Mouse (Mus musculus): ENCODE data around the gene Fabp1. TPM values are rescaled to one million over a fixed set of nuclear protein-coding genes. Genes with fewer than 3 reads are reported as not detected.

Gene Fabp1
- polyA plus RNA-seq, 1 experiment from 2014 or later = not detected

DNA sequence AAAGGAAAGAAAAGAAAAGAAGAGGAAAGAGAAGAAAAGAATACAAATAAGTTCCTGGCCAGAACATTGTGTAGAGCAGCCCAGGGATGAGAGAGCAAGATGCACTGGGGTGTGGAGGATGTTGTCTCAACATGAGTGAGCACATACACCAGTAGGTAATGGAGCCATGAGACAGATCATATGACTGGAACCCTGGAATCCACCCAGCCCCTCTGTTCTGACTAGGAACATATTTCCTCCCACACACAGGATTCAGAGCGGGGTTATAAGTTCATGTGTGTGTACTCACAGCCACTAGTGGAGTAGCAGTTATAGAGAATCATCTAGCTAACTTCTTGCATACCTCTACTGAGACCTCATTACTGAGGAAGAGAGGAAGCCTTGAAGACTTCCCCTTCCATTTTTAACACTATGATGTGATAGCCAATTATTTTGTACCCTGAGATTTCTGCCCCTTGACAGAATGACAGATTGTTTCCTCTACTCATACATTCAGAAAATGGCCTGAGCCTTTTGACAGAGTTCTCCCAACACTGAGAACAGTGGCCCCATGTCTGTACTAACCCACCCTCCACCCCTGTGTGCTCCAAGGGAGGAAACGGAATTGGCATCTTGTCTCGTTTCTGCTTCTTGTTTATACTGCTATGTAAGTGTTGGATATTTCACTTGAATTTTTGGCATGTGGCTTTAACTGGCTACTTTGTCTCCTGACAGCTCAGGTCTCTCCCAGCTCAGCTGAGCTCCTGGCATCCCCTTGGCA lies 24.7 kb downstream of the Fabp1 start:
- H3K27ac ChIP-seq = no peak overlapping the region
- ATAC-seq (ENCODE audit: low FRiP score) = no peak
- no peaks in the 10 kb centered on the region for H3K27me3 ChIP-seq
- no peaks in the 10 kb centered on the region for H3K9me3 ChIP-seq
- WGBS = 88% methylated on average over 3 of the region's 3 CpGs
- H3K9ac ChIP-seq = no peak overlapping the region
- H3K36me3 ChIP-seq (replicated peaks) = no peaks in the 10 kb centered on the region
- peaks cover 18% of the 10 kb centered on the region for H3K4me1 ChIP-seq
- H3K4me2 ChIP-seq = no peak overlapping the region
- no peak overlapping the region for H3K4me3 ChIP-seq (replicated peaks)

DNA sequence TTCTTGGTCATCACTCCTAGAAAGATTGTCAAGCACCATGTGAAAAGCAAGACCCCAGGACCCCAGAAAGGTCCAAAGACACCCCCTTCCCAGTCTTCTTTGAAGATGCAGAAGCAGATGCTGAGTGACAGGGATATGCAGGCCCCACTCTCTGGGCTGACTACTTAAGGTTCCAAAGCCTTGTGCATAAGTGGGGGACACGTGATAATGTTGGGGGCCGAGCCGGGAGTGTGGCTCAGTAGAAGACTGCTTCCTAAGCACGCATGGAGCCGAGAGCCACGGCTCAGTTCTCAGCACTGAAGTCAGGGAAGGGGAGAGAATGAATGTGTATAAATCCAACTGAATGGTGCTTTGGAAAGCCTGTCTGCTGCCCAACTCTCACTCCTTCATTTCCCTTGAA lies 26.9 kb downstream of the Fabp1 start:
- Histone ChIP-seq H3K9me3 (no peaks in the 10 kb centered on the region), H3K4me3 (replicated peaks) (no peak overlapping the region), H3K9ac (no peak overlapping the region), H3K4me1 (peaks cover 18% of the 10 kb centered on the region), H3K36me3 (replicated peaks) (no peaks in the 10 kb centered on the region), H3K27me3 (no peaks in the 10 kb centered on the region), H3K4me2 (no peak overlapping the region), H3K27ac (no peak overlapping the region)
- no peak for ATAC-seq (ENCODE audit: low FRiP score)
- 30% methylated on average over 6 of the region's 6 CpGs for WGBS

DNA sequence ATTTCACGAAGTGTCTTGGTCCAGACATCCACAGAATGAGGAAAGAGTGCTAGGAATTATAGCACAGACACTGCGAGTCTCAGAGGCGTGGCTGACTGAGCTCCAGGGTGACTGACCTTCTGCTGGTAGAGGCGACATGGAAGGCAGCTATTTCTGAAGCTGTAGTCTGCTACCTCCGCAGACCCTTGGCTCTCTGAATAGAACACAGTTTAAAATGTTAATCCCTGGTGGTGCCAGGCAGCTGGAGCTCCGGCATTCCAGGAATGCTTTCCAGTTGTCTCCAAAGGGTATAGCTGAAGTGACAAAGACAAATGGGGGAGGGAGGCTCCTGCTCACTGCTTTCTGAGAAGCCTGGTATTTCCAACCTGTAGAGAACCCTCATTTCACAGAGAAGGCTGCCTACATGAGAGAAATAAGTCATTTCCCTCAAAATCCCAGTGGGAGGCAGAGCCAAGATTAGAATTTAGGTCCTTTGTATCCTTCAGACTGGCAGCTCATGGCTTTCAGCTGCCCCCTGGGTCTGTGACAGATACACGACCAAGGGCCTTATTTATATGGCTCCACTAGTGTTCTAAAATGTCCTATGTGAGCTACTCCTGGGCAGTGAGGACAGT lies 27.6 kb downstream of the Fabp1 start:
- Histone ChIP-seq H3K4me2 (no peak overlapping the region), H3K4me3 (replicated peaks) (no peak overlapping the region), H3K9me3 (no peaks in the 10 kb centered on the region), H3K36me3 (replicated peaks) (no peaks in the 10 kb centered on the region), H3K27ac (no peak overlapping the region), H3K4me1 (peaks cover 18% of the 10 kb centered on the region), H3K27me3 (no peaks in the 10 kb centered on the region), H3K9ac (no peak overlapping the region; the same call in 1 of the 2 replicates)
- 5% methylated on average over 7 of the region's 7 CpGs for WGBS
- ATAC-seq (ENCODE audit: low FRiP score) = no peak

DNA sequence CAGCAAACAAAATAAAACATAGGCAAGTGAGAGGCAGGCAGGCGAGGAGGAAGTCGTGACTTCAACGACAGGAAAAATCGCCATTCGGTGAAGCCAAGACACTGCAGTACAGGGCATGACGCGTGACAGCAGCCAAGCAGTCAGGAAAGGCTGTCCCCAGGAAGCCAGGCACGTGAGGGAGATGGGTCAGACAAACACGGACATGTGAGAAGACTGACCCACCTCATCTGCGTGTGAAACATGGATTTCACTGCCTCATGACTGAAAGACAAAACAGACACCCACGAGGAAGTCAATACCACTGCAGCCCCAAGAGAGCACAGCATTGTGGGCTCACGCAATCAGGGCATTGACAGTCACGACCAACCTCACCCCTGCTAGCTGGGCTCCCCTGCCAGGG lies 35.5 kb downstream of the Fabp1 start:
- H3K9me3 ChIP-seq = no peaks in the 10 kb centered on the region
- H3K27me3 ChIP-seq = no peaks in the 10 kb centered on the region
- H3K27ac ChIP-seq = no peak overlapping the region
- ATAC-seq (ENCODE audit: low FRiP score) = no peak
- no peak overlapping the region for H3K4me2 ChIP-seq
- no peaks in the 10 kb centered on the region for H3K4me1 ChIP-seq
- H3K4me3 ChIP-seq (replicated peaks) = no peak overlapping the region
- H3K9ac ChIP-seq = no peak overlapping the region
- WGBS = 84% methylated on average over 13 of the region's 13 CpGs
- no peaks in the 10 kb centered on the region for H3K36me3 ChIP-seq (replicated peaks)

DNA sequence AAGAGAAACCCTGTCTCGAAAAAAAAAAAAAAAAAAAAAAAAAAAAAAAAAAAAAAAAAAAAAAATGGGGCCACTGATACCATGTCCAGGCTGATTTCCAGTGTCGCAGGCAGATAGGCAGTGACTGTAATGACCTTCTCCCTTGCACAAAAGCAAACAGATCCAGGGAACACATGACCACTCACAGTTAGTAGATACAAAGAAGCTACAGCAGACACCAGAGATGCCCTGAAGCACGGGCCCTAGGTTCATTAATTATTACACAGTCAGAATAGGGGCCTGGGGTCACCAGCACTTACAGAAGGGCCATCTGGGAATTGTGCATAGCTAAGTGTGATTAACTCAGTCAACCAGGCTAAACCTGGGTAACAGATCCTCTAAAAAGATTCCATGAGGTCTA lies 36.3 kb downstream of the Fabp1 start:
- Histone ChIP-seq H3K9me3 (no peaks in the 10 kb centered on the region), H3K27ac (no peak overlapping the region), H3K27me3 (no peaks in the 10 kb centered on the region), H3K36me3 (replicated peaks) (no peaks in the 10 kb centered on the region), H3K4me3 (replicated peaks) (no peak overlapping the region), H3K4me1 (no peaks in the 10 kb centered on the region), H3K4me2 (no peak overlapping the region), H3K9ac (no peak overlapping the region)
- 80% methylated on average over 3 of the region's 3 CpGs for WGBS
- ATAC-seq (ENCODE audit: low FRiP score) = no peak

DNA sequence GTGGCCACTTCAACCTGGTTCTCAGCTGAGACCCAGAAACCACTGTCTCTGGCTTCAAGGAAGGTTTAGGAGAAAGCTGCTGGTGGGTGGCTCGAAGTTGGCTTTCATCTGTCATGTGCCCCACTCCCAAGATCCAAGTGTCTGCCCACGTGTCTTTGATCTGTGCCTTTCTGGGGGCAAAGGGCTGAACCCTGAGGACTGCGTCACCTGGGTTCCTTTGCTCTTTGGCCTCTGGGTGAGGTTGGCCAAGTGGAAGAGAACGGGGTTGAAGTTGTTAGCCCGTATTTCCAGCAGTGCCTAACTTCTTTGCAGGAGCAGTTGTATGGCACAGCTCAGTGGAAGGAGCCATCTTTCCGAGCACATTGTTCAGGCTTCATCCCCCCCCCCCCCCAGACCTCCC lies 36.9 kb downstream of the Fabp1 start:
- WGBS = 90% methylated on average over 5 of the region's 6 CpGs
- ATAC-seq (ENCODE audit: low FRiP score) = no peak

DNA sequence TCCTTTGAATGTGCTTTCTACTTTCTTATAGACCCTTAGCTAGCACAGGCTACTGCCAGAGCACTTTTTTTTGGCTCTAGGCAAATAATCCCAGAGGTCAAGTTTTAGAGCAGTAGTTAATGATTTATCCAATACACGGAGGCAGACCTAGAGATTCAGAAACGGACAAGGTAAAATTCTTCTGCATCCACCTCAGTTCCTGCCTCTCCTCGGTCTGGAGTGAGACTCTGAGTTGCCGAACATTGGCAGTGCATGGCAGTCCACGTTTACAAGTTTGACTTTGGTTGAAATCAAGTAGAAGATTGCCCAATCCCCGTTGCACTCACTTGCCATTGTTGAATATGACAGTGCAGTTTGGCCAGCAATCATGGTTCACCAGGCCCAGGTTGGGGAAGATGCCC lies 37.4 kb downstream of the Fabp1 start:
- no peaks in the 10 kb centered on the region for H3K9me3 ChIP-seq
- H3K9ac ChIP-seq = no peak overlapping the region
- no peak overlapping the region for H3K4me2 ChIP-seq
- H3K27ac ChIP-seq = no peak overlapping the region
- H3K36me3 ChIP-seq (replicated peaks) = no peaks in the 10 kb centered on the region
- no peak for ATAC-seq (ENCODE audit: low FRiP score)
- H3K4me1 ChIP-seq = no peaks in the 10 kb centered on the region
- H3K27me3 ChIP-seq = no peaks in the 10 kb centered on the region
- H3K4me3 ChIP-seq (replicated peaks) = no peak overlapping the region
- WGBS = 92% methylated on average over 6 of the region's 6 CpGs

More for the DNA sequence above, 36.9 kb downstream of the Fabp1 start:
- no peak overlapping the region for H3K4me3 ChIP-seq (replicated peaks)
- H3K36me3 ChIP-seq (replicated peaks) = no peaks in the 10 kb centered on the region
- no peaks in the 10 kb centered on the region for H3K27me3 ChIP-seq
- H3K9me3 ChIP-seq = no peaks in the 10 kb centered on the region
- no peaks in the 10 kb centered on the region for H3K4me1 ChIP-seq
- H3K27ac ChIP-seq = no peak overlapping the region
- no peak overlapping the region for H3K9ac ChIP-seq
- H3K4me2 ChIP-seq = no peak overlapping the region

DNA sequence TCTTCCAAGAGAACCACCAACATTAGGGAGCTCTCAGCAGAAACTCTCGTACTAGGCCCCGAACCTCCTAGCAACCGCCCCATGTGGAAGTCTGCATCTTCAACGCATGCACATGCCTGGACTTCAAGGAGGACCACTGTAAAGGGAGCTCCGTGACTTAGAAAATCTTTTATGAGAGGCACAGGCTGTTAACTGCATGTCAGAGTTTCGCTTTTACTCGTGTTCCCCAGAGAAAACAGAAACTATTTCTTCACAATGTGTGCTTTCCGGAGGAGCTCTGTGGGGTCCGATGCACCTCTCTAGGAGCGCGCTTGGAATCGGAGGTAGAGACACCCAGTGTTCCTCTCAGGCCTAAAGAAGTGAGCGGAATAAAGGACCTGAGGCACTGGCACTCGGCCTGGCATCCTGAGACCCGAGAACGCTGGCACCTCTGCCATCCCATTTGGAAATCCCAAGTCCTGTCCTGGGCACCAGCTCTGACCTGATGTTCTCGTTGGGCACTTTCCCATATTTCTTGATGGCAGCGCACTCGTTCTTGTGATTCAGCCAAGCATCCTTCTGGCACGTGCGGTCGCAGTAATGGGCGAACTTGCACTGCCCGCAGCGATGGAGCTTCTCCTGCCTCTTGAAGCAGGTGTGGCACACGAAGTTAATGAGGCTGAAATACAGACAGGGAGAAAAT lies 39.6 kb downstream of the Fabp1 start:
- H3K9ac ChIP-seq = no peak overlapping the region
- H3K27ac ChIP-seq = no peak overlapping the region
- H3K4me2 ChIP-seq = no peak overlapping the region
- H3K36me3 ChIP-seq (replicated peaks) = no peaks in the 10 kb centered on the region
- no peaks in the 10 kb centered on the region for H3K27me3 ChIP-seq
- H3K4me1 ChIP-seq = no peaks in the 10 kb centered on the region
- no peaks in the 10 kb centered on the region for H3K9me3 ChIP-seq
- H3K4me3 ChIP-seq (replicated peaks) = no peak overlapping the region
- no peak for ATAC-seq (ENCODE audit: low FRiP score)
- WGBS = 95% methylated on average over 26 of the region's 26 CpGs

DNA sequence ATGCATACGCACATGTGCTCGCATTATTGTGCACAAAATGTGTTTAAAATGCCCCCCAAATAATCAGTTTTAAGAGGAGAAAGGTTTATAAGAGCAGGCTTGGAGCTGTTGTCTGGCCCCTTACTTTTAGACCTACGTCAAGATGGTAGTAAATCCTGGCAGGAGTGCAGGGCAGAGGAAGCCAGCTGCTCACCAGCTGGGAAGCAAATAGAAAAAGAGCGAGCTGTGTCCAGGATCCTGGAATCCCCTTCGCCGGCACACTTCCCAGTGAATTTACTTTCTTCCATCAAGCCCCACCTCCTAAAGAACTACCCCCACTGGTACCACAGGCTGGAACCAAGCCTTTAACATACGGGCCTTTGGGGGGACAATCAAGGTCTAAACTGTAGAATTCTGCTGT lies 41.2 kb downstream of the Fabp1 start:
- no peak overlapping the region for H3K27ac ChIP-seq
- H3K27me3 ChIP-seq = no peaks in the 10 kb centered on the region
- H3K4me1 ChIP-seq = no peaks in the 10 kb centered on the region
- ATAC-seq (ENCODE audit: low FRiP score) = no peak
- H3K36me3 ChIP-seq (replicated peaks) = no peaks in the 10 kb centered on the region
- H3K9ac ChIP-seq = no peak overlapping the region
- no peaks in the 10 kb centered on the region for H3K9me3 ChIP-seq
- WGBS = 92% methylated on average over 7 of the region's 7 CpGs
- H3K4me3 ChIP-seq (replicated peaks) = no peak overlapping the region
- no peak overlapping the region for H3K4me2 ChIP-seq

DNA sequence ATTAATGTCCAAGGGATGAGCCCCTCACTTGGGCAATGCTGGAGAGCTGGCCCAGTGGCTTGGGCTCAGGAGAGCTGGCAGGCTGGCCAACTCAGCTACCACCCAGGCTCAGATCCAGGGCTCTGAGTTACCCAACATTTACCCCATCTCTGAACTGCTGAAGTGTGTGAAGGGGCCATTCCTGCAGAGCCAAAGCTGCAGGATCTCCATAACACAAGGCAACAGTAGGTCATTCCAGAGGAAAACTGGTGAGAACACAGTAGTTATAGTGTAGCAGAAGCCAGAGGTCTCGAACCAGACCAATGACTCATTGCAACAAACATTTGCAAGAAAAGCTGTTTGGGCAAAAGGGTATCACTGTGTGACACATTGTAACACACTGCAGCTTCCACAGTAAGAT lies 43.2 kb downstream of the Fabp1 start:
- Histone ChIP-seq H3K4me3 (replicated peaks) (no peak overlapping the region), H3K4me2 (no peak overlapping the region), H3K4me1 (no peaks in the 10 kb centered on the region), H3K27ac (no peak overlapping the region), H3K9ac (no peak overlapping the region), H3K9me3 (no peaks in the 10 kb centered on the region), H3K27me3 (no peaks in the 10 kb centered on the region), H3K36me3 (replicated peaks) (no peaks in the 10 kb centered on the region)
- 89% methylated on average over 1 of the region's 1 CpGs for WGBS
- no peak for ATAC-seq (ENCODE audit: low FRiP score)

DNA sequence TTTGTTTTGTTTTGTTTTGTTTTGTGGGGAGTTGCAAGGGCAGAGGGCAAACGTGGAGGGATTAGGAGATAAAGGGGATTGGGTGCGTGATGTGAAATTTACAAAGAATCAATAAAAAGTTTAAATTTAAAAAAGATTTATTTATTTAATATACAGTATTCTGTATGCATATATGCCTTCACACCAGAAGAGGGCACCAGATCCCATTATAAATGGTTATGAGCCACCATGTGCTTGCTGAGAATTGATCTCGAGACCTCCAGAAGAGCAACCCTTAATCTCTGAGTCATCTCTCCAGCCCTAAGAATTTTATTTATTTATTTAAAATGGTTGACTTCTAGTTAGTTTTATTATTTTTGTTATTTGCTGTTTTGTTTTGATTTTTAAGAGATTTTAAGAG lies 43.6 kb downstream of the Fabp1 start:
- ATAC-seq (ENCODE audit: low FRiP score) = no peak

DNA sequence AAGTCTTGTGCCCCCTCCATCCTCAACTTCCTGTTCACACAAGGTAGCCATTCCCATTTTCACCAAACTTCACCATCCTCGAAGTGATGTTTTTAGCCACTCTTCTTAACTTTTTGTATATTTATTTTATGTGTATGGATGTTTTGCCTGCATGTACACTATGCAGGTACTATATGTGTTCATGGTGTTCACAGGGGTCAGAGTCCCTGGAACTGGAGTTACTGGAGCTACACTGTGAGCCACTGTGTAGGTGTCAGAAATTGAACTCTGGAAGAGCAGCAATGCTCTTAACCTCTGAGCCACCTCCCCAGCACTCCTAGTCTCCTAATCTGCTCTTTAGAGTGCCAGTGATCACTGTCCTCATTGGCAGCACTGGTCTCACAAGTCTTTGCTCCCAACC lies 48.8 kb downstream of the Fabp1 start:
- H3K4me3 ChIP-seq (replicated peaks) = no peak overlapping the region
- no peaks in the 10 kb centered on the region for H3K27me3 ChIP-seq
- no peak for ATAC-seq (ENCODE audit: low FRiP score)
- no peak overlapping the region for H3K4me2 ChIP-seq
- WGBS = 100% methylated on average over 1 of the region's 1 CpGs
- no peaks in the 10 kb centered on the region for H3K9me3 ChIP-seq
- no peaks in the 10 kb centered on the region for H3K4me1 ChIP-seq
- no peak overlapping the region for H3K27ac ChIP-seq
- H3K36me3 ChIP-seq (replicated peaks) = no peaks in the 10 kb centered on the region
- no peak overlapping the region for H3K9ac ChIP-seq

More for the DNA sequence above, 43.6 kb downstream of the Fabp1 start:
- H3K4me1 ChIP-seq = no peaks in the 10 kb centered on the region
- no peak overlapping the region for H3K4me3 ChIP-seq (replicated peaks)
- 87% methylated on average over 3 of the region's 3 CpGs for WGBS
- no peak overlapping the region for H3K4me2 ChIP-seq
- no peaks in the 10 kb centered on the region for H3K9me3 ChIP-seq
- H3K36me3 ChIP-seq (replicated peaks) = no peaks in the 10 kb centered on the region
- H3K27me3 ChIP-seq = no peaks in the 10 kb centered on the region
- H3K27ac ChIP-seq = no peak overlapping the region
- no peak overlapping the region for H3K9ac ChIP-seq

DNA sequence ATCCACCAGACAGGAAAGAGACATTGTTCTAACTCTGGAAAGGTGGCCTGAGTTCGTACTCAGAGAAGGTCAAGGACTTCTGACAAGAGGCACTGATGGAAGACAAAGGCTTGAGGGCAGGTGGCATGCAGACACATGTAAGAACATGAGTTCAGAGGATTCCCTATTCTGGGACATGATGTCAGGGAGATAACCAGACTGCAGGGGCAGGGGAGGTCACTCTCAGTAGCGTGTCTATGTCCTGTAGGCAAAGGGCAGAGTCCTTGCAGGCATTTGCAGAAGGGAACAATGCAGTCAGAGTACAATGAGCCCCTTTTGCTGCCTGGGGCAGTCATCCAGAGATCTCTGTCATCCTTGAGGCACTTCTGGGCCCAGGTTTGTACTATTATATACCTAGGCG lies 50.0 kb downstream of the Fabp1 start:
- H3K4me3 ChIP-seq (replicated peaks) = no peak overlapping the region
- no peak for ATAC-seq (ENCODE audit: low FRiP score)
- H3K27me3 ChIP-seq = no peaks in the 10 kb centered on the region
- H3K9me3 ChIP-seq = no peaks in the 10 kb centered on the region
- no peak overlapping the region for H3K27ac ChIP-seq
- WGBS = 83% methylated on average over 3 of the region's 3 CpGs
- no peak overlapping the region for H3K9ac ChIP-seq
- H3K36me3 ChIP-seq (replicated peaks) = no peaks in the 10 kb centered on the region
- H3K4me1 ChIP-seq = no peaks in the 10 kb centered on the region
- H3K4me2 ChIP-seq = no peak overlapping the region
